Mouse (Mus musculus) midbrain, embryonic 11.5 days (tissue): ENCODE results near the gene Immp2l. TPM values are rescaled to one million over a fixed set of nuclear protein-coding genes. Genes with fewer than 3 reads are reported as not detected.

Experiments used
- ATAC-seq: fragments of 200-750 bp; cut with Nextera tagmentation; 2 replicates; pipeline ENCODE4 v1.8.0; 2017; ENCODE audit warnings: moderate TSS enrichment, moderate library complexity; ENCODE audit not compliant: low FRiP score
- DNase-seq: peaks from one replicate; pipeline ENCODE4 v3.0.0; 2015; ENCODE audit warnings: low spot score; ENCODE audit errors: missing footprints
- H3K27ac ChIP-seq: fragments of 300-500 bp; sonication (generic); 2 replicates; pipeline ENCODE4 v1.5.1; 2014; ENCODE audit warnings: low read depth, low read length
- H3K27me3 ChIP-seq: fragments of 300-500 bp; sonication (generic); 2 replicates; pipeline ENCODE4 v1.6.1; 2014; ENCODE audit warnings: mild to moderate bottlenecking, low read length, moderate library complexity, mixed read lengths; ENCODE audit not compliant: control insufficient read depth, insufficient read depth
- H3K36me3 ChIP-seq: fragments of 300-500 bp; sonication (generic); 2 replicates; pipeline ENCODE4 v1.6.1; 2014; ENCODE audit warnings: mild to moderate bottlenecking, low read length, moderate library complexity, mixed read lengths; ENCODE audit not compliant: control insufficient read depth, insufficient read depth
- H3K4me1 ChIP-seq: fragments of 300-500 bp; sonication (generic); 2 replicates; pipeline ENCODE4 v1.6.1; 2014; ENCODE audit warnings: low read length; ENCODE audit not compliant: control insufficient read depth, insufficient read depth
- H3K4me2 ChIP-seq: fragments of 300-500 bp; sonication (generic); 2 replicates; pipeline ENCODE4 v1.6.1; 2014; ENCODE audit warnings: mild to moderate bottlenecking, moderate library complexity
- H3K4me3 ChIP-seq: fragments of 300-500 bp; sonication (generic); 2 replicates; pipeline ENCODE4 v1.5.1; 2014; ENCODE audit warnings: low read depth, low read length
- H3K9ac ChIP-seq: fragments of 300-500 bp; sonication (generic); 2 replicates; pipeline ENCODE4 v1.6.1; 2014; ENCODE audit warnings: low read length
- H3K9me3 ChIP-seq: fragments of 300-500 bp; sonication (generic); 2 replicates; pipeline ENCODE4 v1.6.1; 2016; ENCODE audit warnings: low read length; ENCODE audit not compliant: control insufficient read depth
- WGBS: fragments of 180-500 bp; shearing (Covaris S2); extraction: QIAGEN DNeasy Blood & Tissue Kit; methylation state at CpG from one replicate; pipeline ENCODE4 v1.1.7; 2014; 5-methylcytosine and 5-hydroxymethylcytosine counted together
- polyA plus RNA-seq: library from polyadenylated mRNA; unstranded; fragments of >200 nt; fragmentation: Nextera tagmentation; extraction: Ambion mirVana; gene quantifications from 2 replicates; pipeline ENCODE4 v1.2.1, GENCODE M21; 2014

The Immp2l gene
- polyA plus RNA-seq, 1 experiment from 2014 or later, result 9.1 TPM

DNA sequence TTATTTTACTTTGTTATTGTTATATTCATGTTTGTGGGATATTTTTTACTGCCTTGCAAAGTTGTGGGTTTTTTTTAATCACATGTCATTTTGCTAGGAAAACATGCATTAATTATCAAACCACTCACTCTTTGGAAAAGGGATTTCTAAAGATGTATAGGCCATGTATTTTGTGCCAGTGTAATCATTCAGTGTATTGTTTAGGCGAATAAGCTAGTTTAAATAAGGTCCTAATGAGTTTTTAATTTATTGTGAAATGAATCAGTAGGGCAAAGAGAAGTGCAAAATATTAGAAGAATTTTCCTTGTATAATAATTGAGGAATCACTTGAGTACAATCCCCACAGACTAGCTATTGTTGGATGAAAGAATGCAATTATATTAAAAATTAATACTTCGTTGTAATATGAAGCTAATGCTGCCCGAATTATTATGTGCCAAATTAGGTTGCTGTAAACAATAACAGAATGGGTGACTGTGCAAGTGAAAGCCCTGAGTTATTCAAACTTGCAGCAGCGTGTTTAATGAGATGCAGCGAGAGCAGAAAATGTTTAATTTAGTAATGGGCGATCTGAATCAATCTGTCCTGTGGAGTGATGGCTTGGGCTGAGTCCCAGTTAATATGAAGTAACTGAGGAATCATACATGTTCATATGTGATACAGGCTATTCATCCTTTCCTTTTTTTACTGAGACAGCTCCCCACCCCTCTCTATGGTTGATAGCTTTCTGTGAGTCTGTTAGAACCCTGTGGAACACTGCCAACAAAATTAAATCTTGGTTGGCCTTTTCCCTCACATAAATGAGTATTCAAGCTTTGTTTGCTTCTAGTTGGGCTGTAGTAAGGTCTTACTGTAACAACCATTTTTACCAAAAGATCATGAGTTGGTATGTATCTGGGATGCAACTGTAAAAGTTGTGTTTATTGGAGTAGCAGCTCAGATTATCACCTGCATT is 285.1 kb downstream of the Immp2l start:
- H3K9ac ChIP-seq, result no peak overlapping the region
- H3K36me3 ChIP-seq, result no peaks in the 10 kb centered on the region
- ATAC-seq (no peak), DNase-seq (peak; percentile 78)
- 80% methylated on average over 6 of the region's 6 CpGs for WGBS
- no peaks in the 10 kb centered on the region for H3K9me3 ChIP-seq
- no peaks in the 10 kb centered on the region for H3K4me1 ChIP-seq
- no peak overlapping the region for H3K27ac ChIP-seq
- H3K4me3 ChIP-seq, result no peak overlapping the region
- H3K4me2 ChIP-seq, result no peak overlapping the region
- no peaks in the 10 kb centered on the region for H3K27me3 ChIP-seq

DNA sequence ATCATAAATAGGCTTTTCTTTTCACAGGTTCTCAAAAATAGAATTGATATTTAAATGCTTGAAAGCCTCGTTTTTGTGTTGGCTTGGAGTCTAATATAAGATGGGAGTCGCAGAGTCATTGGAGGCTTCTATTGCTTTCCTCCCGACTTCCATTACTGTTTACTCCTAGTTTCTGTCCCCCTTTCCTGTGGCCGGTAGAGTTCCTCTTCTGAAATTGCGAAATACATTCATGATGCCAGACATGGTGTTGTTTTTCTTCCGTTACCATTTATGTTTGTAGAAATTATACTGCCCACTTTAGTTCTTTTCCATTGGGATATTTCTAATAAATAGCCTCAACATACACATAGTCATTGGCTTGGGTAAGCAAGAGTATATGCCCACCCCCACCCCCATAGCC is 289.5 kb downstream of the Immp2l start:
- Histone ChIP-seq H3K4me3 (no peak overlapping the region), H3K27ac (no peak overlapping the region), H3K9me3 (no peaks in the 10 kb centered on the region), H3K4me2 (no peak overlapping the region), H3K27me3 (no peaks in the 10 kb centered on the region), H3K4me1 (0 out of 2 replicates have a peak, but pooled peaks cover 4% of the 10 kb centered on the region), H3K36me3 (no peaks in the 10 kb centered on the region), H3K9ac (no peak overlapping the region)
- peak; percentile 54 for DNase-seq
- no peak for ATAC-seq
- 91% methylated on average over 6 of the region's 6 CpGs for WGBS

DNA sequence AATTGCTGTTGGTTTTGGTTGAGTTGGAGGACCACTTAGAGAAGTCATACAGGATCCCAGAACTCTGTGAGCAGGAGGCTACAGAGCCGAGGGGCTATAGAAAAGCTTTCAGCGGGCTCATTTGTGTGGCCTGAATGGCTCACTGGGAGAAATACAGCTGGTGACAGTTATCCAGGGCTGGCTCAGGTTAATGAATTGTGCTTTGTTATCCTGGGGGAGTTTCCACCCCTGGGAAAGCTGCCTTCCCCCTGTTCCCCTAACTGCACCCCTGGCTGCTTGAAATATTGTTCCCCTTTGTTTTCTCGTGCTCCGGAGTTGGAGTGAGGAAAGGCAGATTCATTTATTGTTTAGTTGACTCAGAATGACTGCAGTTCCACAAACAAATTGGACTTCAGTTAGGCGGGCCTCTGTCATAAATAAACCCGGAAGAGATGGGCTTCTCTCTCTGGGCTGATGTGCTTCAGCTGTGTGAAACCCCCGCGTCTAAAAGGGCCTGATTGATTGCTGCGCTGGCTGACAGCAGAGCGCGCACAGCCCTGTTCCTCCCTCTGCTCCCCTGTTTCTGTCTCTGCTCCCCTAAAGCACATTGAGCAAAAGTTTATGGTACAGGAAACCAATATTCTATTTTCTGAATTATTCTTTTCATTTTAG is 291.0 kb downstream of the Immp2l start:
- no peaks in the 10 kb centered on the region for H3K9me3 ChIP-seq
- H3K36me3 ChIP-seq, result no peaks in the 10 kb centered on the region
- H3K27ac ChIP-seq, result peak overlapping the region; percentile 40
- H3K27me3 ChIP-seq, result no peaks in the 10 kb centered on the region
- ATAC-seq (peak; percentile 83), DNase-seq (peak; percentile 86)
- no peak overlapping the region for H3K4me3 ChIP-seq
- H3K4me2 ChIP-seq, result peak overlapping the region; percentile 23; the same call in 1 of the 2 replicates
- H3K4me1 ChIP-seq, result 0 out of 2 replicates have a peak, but pooled peaks cover 4% of the 10 kb centered on the region
- WGBS, result 18% methylated on average over 11 of the region's 11 CpGs
- H3K9ac ChIP-seq, result peak overlapping the region; percentile 38; the same call in 1 of the 2 replicates

DNA sequence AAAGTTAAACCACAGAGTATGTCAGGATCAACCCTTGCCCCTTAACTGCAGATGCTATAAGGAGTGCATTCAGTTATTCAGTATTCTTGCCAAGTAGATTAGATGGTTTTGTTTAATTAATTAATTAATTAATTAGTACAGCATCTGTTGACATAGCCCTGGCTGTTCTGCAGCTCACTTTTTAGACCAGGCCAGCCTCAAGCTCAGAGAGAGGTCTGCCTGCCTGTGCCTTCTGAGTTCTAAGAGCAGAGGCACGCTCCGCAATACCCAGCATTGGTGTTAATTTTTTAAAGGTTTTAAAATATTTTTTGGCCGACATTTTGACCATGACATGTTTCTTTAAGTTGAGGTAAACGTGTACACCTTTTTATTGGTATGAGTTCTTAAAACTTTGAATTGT is 292.0 kb downstream of the Immp2l start:
- Histone ChIP-seq H3K4me1 (0 out of 2 replicates have a peak, but pooled peaks cover 4% of the 10 kb centered on the region), H3K9ac (no peak overlapping the region), H3K27ac (no peak overlapping the region), H3K27me3 (no peaks in the 10 kb centered on the region), H3K36me3 (no peaks in the 10 kb centered on the region), H3K4me2 (no peak overlapping the region), H3K9me3 (no peaks in the 10 kb centered on the region), H3K4me3 (no peak overlapping the region)
- ATAC-seq, result no peak; the same call in 1 of the 2 replicates
- WGBS, result 88% methylated on average over 4 of the region's 4 CpGs
- peak; percentile 59 for DNase-seq

DNA sequence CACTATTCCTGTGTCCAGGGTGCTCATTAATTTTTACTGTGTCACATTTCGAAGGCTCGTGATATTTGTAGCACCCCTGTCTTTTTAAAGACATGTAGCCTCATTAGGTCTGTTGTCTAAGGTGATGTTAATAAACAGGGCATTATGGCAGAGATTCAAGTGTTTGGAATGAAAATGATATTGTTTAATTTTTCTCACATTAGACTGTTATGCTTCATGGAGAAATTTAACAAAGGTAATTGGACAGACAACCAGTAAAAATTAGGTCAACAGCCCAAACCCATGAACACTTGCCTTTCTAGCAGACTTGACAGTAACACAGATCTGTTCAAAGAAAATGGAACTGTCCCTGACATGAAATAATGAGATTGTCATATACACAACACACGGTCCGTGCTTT is 292.5 kb downstream of the Immp2l start:
- Histone ChIP-seq H3K4me2 (no peak overlapping the region), H3K9ac (no peak overlapping the region), H3K27ac (no peak overlapping the region), H3K4me1 (0 out of 2 replicates have a peak, but pooled peaks cover 4% of the 10 kb centered on the region), H3K36me3 (no peaks in the 10 kb centered on the region), H3K27me3 (no peaks in the 10 kb centered on the region), H3K4me3 (no peak overlapping the region), H3K9me3 (no peaks in the 10 kb centered on the region)
- peak; percentile 12 for DNase-seq
- ATAC-seq, result no peak
- WGBS, result 94% methylated on average over 4 of the region's 4 CpGs

DNA sequence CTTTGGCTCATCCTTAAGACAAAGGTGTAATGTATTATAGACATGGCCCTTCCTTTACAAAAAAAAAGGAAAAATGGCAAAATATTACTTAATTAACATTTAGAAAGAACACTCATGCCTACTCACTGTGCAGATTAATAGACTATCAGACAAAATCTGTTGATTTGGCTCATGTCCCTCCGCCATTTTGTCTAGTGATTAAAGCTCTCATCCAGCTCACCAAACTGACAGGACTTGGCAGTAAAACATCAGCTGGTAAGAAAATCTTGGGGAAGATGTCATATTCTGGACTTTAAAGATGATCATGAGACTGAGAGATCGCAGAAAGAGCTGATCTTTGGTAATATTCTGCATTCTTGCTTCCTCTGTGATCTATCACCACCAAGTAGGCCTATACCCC is 293.5 kb downstream of the Immp2l start:
- DNase-seq, result peak; percentile 23
- no peaks in the 10 kb centered on the region for H3K27me3 ChIP-seq
- H3K4me3 ChIP-seq, result no peak overlapping the region
- 92% methylated on average over 2 of the region's 2 CpGs for WGBS
- H3K4me1 ChIP-seq, result 0 out of 2 replicates have a peak, but pooled peaks cover 4% of the 10 kb centered on the region
- no peaks in the 10 kb centered on the region for H3K9me3 ChIP-seq
- H3K4me2 ChIP-seq, result no peak overlapping the region
- no peak overlapping the region for H3K9ac ChIP-seq
- no peak for ATAC-seq
- no peak overlapping the region for H3K27ac ChIP-seq
- no peaks in the 10 kb centered on the region for H3K36me3 ChIP-seq

DNA sequence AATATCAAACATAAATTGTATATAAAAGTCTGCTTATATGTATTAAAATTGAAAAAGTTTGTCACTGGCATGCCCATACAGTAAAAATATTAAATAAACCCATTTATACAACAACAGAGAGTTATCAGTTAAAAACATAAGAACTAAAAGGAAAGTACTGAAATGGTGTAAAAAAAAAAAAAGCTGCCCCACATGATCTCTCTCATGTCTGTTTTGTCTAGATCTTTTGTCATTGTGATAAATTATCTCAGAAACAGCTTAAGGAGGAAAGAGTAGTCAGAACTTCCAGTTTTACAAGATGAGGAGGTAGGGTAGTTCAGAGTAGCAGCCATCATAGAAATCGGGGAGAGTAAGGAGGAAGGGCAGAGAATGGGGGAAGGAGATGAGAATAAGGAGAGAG is 298.1 kb downstream of the Immp2l start:
- Histone ChIP-seq H3K27me3 (no peaks in the 10 kb centered on the region), H3K4me2 (no peak overlapping the region), H3K27ac (no peak overlapping the region), H3K9ac (no peak overlapping the region), H3K4me3 (no peak overlapping the region), H3K4me1 (no peaks in the 10 kb centered on the region), H3K36me3 (no peaks in the 10 kb centered on the region), H3K9me3 (no peaks in the 10 kb centered on the region)
- 100% methylated on average over 1 of the region's 1 CpGs for whole genome bisulfite sequencing
- DNase-seq (no peak), ATAC-seq (no peak)

DNA sequence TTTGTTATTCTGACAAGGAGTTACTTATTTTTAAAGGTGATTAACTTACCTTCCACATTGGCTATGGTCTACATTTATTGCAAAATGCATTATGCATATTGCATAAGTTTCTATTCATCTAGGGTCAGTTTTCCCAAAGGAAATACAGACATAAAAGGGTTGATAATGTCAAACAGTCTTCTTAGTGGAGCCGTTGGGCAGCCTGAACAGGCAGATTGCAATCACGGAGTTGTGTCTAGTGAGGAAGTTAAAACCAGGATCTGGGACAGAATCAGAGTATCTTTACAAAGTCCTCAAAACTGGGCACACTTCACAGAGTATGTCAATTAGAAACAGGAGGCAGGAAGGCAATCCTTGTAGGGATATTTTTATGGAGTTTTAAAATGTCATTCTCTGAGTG is 300.5 kb downstream of the Immp2l start:
- 79% methylated on average over 2 of the region's 2 CpGs for WGBS
- H3K9me3 ChIP-seq, result no peaks in the 10 kb centered on the region
- no peaks in the 10 kb centered on the region for H3K36me3 ChIP-seq

DNA sequence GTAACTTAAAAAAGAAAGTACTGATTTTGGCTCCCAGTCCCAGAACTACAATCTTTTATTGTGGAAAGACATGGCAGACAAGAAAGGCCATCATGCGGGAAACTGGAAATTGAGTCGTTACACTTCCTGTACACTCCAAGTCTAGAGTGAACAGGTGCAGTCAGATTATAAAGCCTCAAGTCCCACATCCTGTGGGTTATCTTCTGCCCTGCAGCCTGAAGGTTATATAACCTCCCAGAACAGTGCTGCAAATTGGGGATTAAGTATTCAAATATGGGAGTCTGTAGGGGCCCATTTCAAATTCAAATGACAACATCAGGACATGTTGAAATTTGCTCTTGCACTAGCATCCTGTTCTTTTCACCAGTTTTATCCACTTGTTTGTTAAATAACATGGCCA is 301.9 kb downstream of the Immp2l start:
- Histone ChIP-seq H3K4me2 (no peak overlapping the region), H3K27ac (no peak overlapping the region), H3K27me3 (no peaks in the 10 kb centered on the region), H3K9ac (no peak overlapping the region), H3K4me1 (no peaks in the 10 kb centered on the region), H3K9me3 (no peaks in the 10 kb centered on the region), H3K4me3 (no peak overlapping the region), H3K36me3 (no peaks in the 10 kb centered on the region)
- DNase-seq, result peak; percentile 10
- ATAC-seq, result no peak
- 84% methylated on average over 2 of the region's 2 CpGs for WGBS

More for the DNA sequence above, 300.5 kb downstream of the Immp2l start:
- DNase-seq (no peak), ATAC-seq (no peak)
- H3K27me3 ChIP-seq, result no peaks in the 10 kb centered on the region
- no peak overlapping the region for H3K4me3 ChIP-seq
- H3K27ac ChIP-seq, result no peak overlapping the region
- no peak overlapping the region for H3K9ac ChIP-seq
- H3K4me1 ChIP-seq, result no peaks in the 10 kb centered on the region
- no peak overlapping the region for H3K4me2 ChIP-seq
